In genomic region chr11:18964418-18964817, GRCm38 (mm10) we compare ENCODE assay signal across 18 mouse cellular contexts. TPM values are rescaled to one million over a fixed set of nuclear protein-coding genes. Genes with fewer than 3 reads are reported as not detected.
DNase-seq lines count a peak whose midpoint lies in the region; ATAC-seq lines count a peak whose summit lies in the region.
"Had no signal": no experiment of that assay in that cellular context is flagged by ENCODE, and none has a peak within 500 bp of the region (broad histone marks: within the 10 kb centered on the region; RNA-seq: fewer than 3 reads in every experiment).

No protein-coding gene starts in this region.

- peaks cover 8% of the 10 kb centered on the region; the same call in 1 of the 2 replicates for H3K36me3 ChIP-seq in heart, embryonic 12.5 days
- no peaks in the 10 kb centered on the region for H3K36me3 ChIP-seq in midbrain, embryonic 16.5 days (ENCODE audit: control insufficient read depth, insufficient read depth, low read length)

- H3K4me2 ChIP-seq in heart, embryonic 12.5 days, result peak overlapping the region; percentile 54
- H3K4me2 ChIP-seq in midbrain, embryonic 16.5 days (ENCODE audit: low read length), result no peak overlapping the region
- H3K4me2 ChIP-seq: forebrain, embryonic 13.5 days; lung, embryonic 14.5 days had no signal

- intact Hi-C loops in heart, postnatal 25 days (cut with DNase I), result no loop called here

- H3K9me3 ChIP-seq in heart, embryonic 12.5 days (replicated peaks), result no peaks in the 10 kb centered on the region
- H3K9me3 ChIP-seq in midbrain, embryonic 16.5 days (replicated peaks; ENCODE audit: control insufficient read depth, low read length, poor library complexity, severe bottlenecking), result no peaks in the 10 kb centered on the region
- H3K9me3 ChIP-seq: embryonic facial prominence, embryonic 10.5 days; forebrain, embryonic 13.5 days had no signal

- no peak overlapping the region for H3K4me3 ChIP-seq in heart, embryonic 12.5 days
- H3K4me3 ChIP-seq in midbrain, embryonic 16.5 days (ENCODE audit: low read depth, low read length), result no peak overlapping the region
- H3K4me3 ChIP-seq: embryonic facial prominence, embryonic 10.5 days; forebrain, embryonic 13.5 days had no signal

- DNase-seq in cerebellum, adult 11-12 months, result peak; percentile 25
- DNase-seq in cerebellum, postnatal 10 days, result no peak
- no peak for DNase-seq in heart, postnatal 25 days (ENCODE audit: low spot score)
- DNase-seq in retina, adult 2 months (ENCODE audit: low read depth, low spot score), result peak; percentile 68
- DNase-seq in retina, embryonic 14.5 days (ENCODE audit: low spot score), result no peak
- no peak for DNase-seq in ovary, postnatal 10 days (ENCODE audit: low spot score)
- DNase-seq: adrenal gland, adult 8-10 months; gastrocnemius, postnatal 25 days; left cerebral cortex, postnatal 4 days; midbrain, embryonic 14.5 days; thymus, postnatal 25 days had no signal

- peaks cover 72% of the 10 kb centered on the region for H3K4me1 ChIP-seq in heart, embryonic 12.5 days (replicated peaks)
- H3K4me1 ChIP-seq in midbrain, embryonic 16.5 days (ENCODE audit: control insufficient read depth, insufficient read depth, low read length), result no peaks in the 10 kb centered on the region

- WGBS in heart, embryonic 12.5 days, result 18% methylated on average over 5 of the region's 5 CpGs
- 66% methylated on average over 5 of the region's 5 CpGs for WGBS in midbrain, embryonic 16.5 days

- no peaks in the 10 kb centered on the region for H3K27me3 ChIP-seq in heart, embryonic 12.5 days (replicated peaks)
- no peaks in the 10 kb centered on the region for H3K27me3 ChIP-seq in midbrain, embryonic 16.5 days (ENCODE audit: control insufficient read depth, insufficient read depth, low read depth, low read length)
- H3K27me3 ChIP-seq: forebrain, embryonic 13.5 days had no signal

- peak overlapping the region; percentile 37; the same call in 1 of the 2 replicates for H3K9ac ChIP-seq in heart, embryonic 12.5 days
- no peak overlapping the region for H3K9ac ChIP-seq in midbrain, embryonic 16.5 days (ENCODE audit: low read depth, low read length)
- H3K9ac ChIP-seq: forebrain, embryonic 13.5 days; lung, embryonic 14.5 days had no signal

- peak overlapping the region; percentile 92 for H3K27ac ChIP-seq in heart, embryonic 12.5 days (ENCODE audit: poor library complexity, severe bottlenecking)
- H3K27ac ChIP-seq in midbrain, embryonic 16.5 days (ENCODE audit: low read length), result no peak overlapping the region
- H3K27ac ChIP-seq: forebrain, embryonic 13.5 days; kidney, postnatal 0 days had no signal

- ATAC-seq in heart, embryonic 12.5 days (ENCODE audit: insufficient number of reproducible peaks, low FRiP score), result no peak
- no peak for ATAC-seq in midbrain, embryonic 16.5 days
- ATAC-seq: forebrain, embryonic 13.5 days; intestine, embryonic 16.5 days had no signal

RNA-seq across cellular contexts. Expression of gene Meis1, which starts 54.4 kb away (rescaled TPM):
- 75.9 and 81.4 TPM in 2 replicates for polyA plus RNA-seq in heart, embryonic 12.5 days (2016; fragmentation: Nextera tagmentation; extraction: Ambion mirVana)
- total RNA-seq in heart, postnatal 25 days (2021), result 10 to 100 TPM; 26.5 to 31.4 TPM
- 34.6 and 35.5 TPM in 2 replicates for polyA plus RNA-seq in midbrain, embryonic 16.5 days (2015; fragmentation: Nextera tagmentation; extraction: Ambion mirVana)

Comparison
In these comparisons a context has a peak if more than half of its experiments do, and no peak if none do; other contexts are left out.
1. DNase-seq: peak in cerebellum, adult 11-12 months (single experiment) and retina, adult 2 months (single experiment); none in cerebellum, postnatal 10 days (0 of 2), heart, postnatal 25 days (single experiment), retina, embryonic 14.5 days (single experiment) and ovary, postnatal 10 days (single experiment).